Mouse (Mus musculus) MEL (cell line): Measurements from ENCODE around the gene Erbb4. TPM values are rescaled to one million over a fixed set of nuclear protein-coding genes. Genes with fewer than 3 reads are reported as not detected.

Experiments
- DNase-seq: peaks from one replicate; pipeline ENCODE4 v3.0.0; 2011; ENCODE audit warnings: low read depth, low spot score
- H3K27ac ChIP-seq: 2 replicates; pipeline ENCODE4 v1.5.1; 2012; ENCODE audit warnings: low read depth, mild to moderate bottlenecking, control low read depth, low read length, moderate library complexity; ENCODE audit not compliant: control insufficient read depth
- H3K27me3 ChIP-seq, 2 experiments: fragments of 150-350 bp in 1 of 2; sonication (generic) in 1 of 2; 2 replicates each; pipeline ENCODE4 v1.6.1; 2012; ENCODE audit warnings: low read length in 2 of 2, mild to moderate bottlenecking in 2 of 2, improper control_type of control experiment in 1 of 2, moderate library complexity in 1 of 2; ENCODE audit not compliant: insufficient read depth in 2 of 2, control insufficient read depth in 1 of 2
- H3K36me3 ChIP-seq, 2 experiments: 2 replicates each; pipeline ENCODE4 v1.6.1; 2012 to 2014; ENCODE audit warnings: low read length in 2 of 2, improper control_type of control experiment in 1 of 2, inconsistent platforms in 1 of 2, mild to moderate bottlenecking in 1 of 2; ENCODE audit not compliant: insufficient read depth in 2 of 2, control insufficient read depth in 1 of 2
- H3K4me1 ChIP-seq, 2 experiments: fragments of 150-350 bp in 1 of 2; sonication (generic) in 1 of 2; 2 replicates each; pipeline ENCODE4 v1.6.1; 2012; ENCODE audit warnings: low read length in 2 of 2, improper control_type of control experiment in 1 of 2, mild to moderate bottlenecking in 1 of 2; ENCODE audit not compliant: insufficient read depth in 2 of 2, control insufficient read depth in 1 of 2
- H3K4me3 ChIP-seq, 2 experiments: fragments of 150-350 bp in 1 of 2; sonication (generic) in 1 of 2; 2 replicates each; pipeline ENCODE4 v1.5.1; 2012; ENCODE audit warnings: low read depth in 2 of 2, low read length in 2 of 2, mild to moderate bottlenecking in 2 of 2, moderate library complexity in 2 of 2, control low read depth in 1 of 2, improper control_type of control experiment in 1 of 2; ENCODE audit not compliant: control insufficient read depth in 1 of 2, insufficient read depth in 1 of 2
- H3K79me2 ChIP-seq: 2 replicates; pipeline ENCODE4 v1.6.1; 2012; ENCODE audit warnings: mild to moderate bottlenecking, low read length, moderate library complexity; ENCODE audit not compliant: control insufficient read depth, poor library complexity, insufficient read depth
- H3K9ac ChIP-seq: 2 replicates; pipeline ENCODE4 v1.6.1; 2012; ENCODE audit warnings: low read depth, mild to moderate bottlenecking, control low read depth, low read length, moderate library complexity; ENCODE audit not compliant: control insufficient read depth, poor library complexity, severe bottlenecking
- H3K9me3 ChIP-seq: fragments of 150-350 bp; sonication (generic); replicated peaks from 2 replicates; pipeline ENCODE4 v1.6.1; 2012; ENCODE audit warnings: mild to moderate bottlenecking, low read length, improper control_type of control experiment, moderate library complexity; ENCODE audit not compliant: insufficient read depth
- CHD1 ChIP-seq: IDR thresholded peaks from 2 replicates; pipeline ENCODE4 v1.6.1; 2012; ENCODE audit warnings: low read depth, mild to moderate bottlenecking, inconsistent platforms, low read length, improper control_type of control experiment
- CHD2 ChIP-seq: IDR thresholded peaks from 2 replicates; pipeline ENCODE4 v1.6.1; 2011; ENCODE audit warnings: low read length, improper control_type of control experiment
- EP300 ChIP-seq, 2 experiments: IDR thresholded peaks; 2 replicates each; pipeline ENCODE4 v1.6.1; 2011; ENCODE audit warnings: improper control_type of control experiment in 2 of 2, low read length in 2 of 2, low read depth in 1 of 2, mild to moderate bottlenecking in 1 of 2
- ETS1 ChIP-seq: IDR thresholded peaks from 2 replicates; pipeline ENCODE4 v1.6.1; 2012; ENCODE audit warnings: low read depth, mild to moderate bottlenecking, inconsistent platforms, low read length, improper control_type of control experiment, moderate library complexity
- GATA1 ChIP-seq: IDR thresholded peaks from 2 replicates; pipeline ENCODE4 v1.6.1; 2011; ENCODE audit warnings: low read depth, low read length, improper control_type of control experiment
- JUND ChIP-seq: IDR thresholded peaks from 2 replicates; pipeline ENCODE4 v1.6.1; 2011; ENCODE audit warnings: low read depth, mild to moderate bottlenecking, improper control_type of control experiment, low read length
- KAT2A ChIP-seq: conservative IDR thresholded peaks from 2 replicates; pipeline ENCODE4 v1.6.1; 2012; ENCODE audit warnings: low read depth, low read length, improper control_type of control experiment, inconsistent platforms
- MAFK ChIP-seq: IDR thresholded peaks from 2 replicates; pipeline ENCODE4 v1.6.1; 2011; ENCODE audit warnings: low read depth, mild to moderate bottlenecking, low read length, improper control_type of control experiment, borderline replicate concordance
- MEF2A ChIP-seq: IDR thresholded peaks from 2 replicates; pipeline ENCODE4 v1.6.1; 2014; ENCODE audit warnings: low read depth, mild to moderate bottlenecking, inconsistent platforms, low read length, improper control_type of control experiment; ENCODE audit not compliant: poor library complexity, insufficient replicate concordance, severe bottlenecking; ENCODE audit errors: extremely low read depth
- MYC ChIP-seq: IDR thresholded peaks from 2 replicates; pipeline ENCODE4 v1.6.1; 2011; ENCODE audit warnings: low read depth, mild to moderate bottlenecking, low read length, improper control_type of control experiment, moderate library complexity
- NRF1 ChIP-seq: IDR thresholded peaks from 2 replicates; pipeline ENCODE4 v1.6.1; 2014; ENCODE audit warnings: low read depth, mild to moderate bottlenecking, inconsistent platforms, low read length, improper control_type of control experiment, moderate library complexity; ENCODE audit not compliant: poor library complexity, insufficient read depth, severe bottlenecking
- POLR2AphosphoS2 ChIP-seq: IDR thresholded peaks from 2 replicates; pipeline ENCODE4 v1.6.1; 2011; ENCODE audit warnings: low read length, improper control_type of control experiment
- RAD21 ChIP-seq: IDR thresholded peaks from 2 replicates; pipeline ENCODE4 v1.6.1; 2011; ENCODE audit warnings: mild to moderate bottlenecking, low read depth, low read length, improper control_type of control experiment
- SMC3 ChIP-seq: IDR thresholded peaks from 2 replicates; pipeline ENCODE4 v1.6.1; 2011; ENCODE audit warnings: low read depth, low read length, improper control_type of control experiment
- TAL1 ChIP-seq: IDR thresholded peaks from 2 replicates; pipeline ENCODE4 v1.6.1; 2012; ENCODE audit warnings: mild to moderate bottlenecking, inconsistent platforms, low read length, moderate library complexity, mixed read lengths
- TCF12 ChIP-seq: IDR thresholded peaks from 2 replicates; pipeline ENCODE4 v1.6.1; 2014; ENCODE audit warnings: low read depth, mild to moderate bottlenecking, inconsistent platforms, low read length, improper control_type of control experiment, moderate library complexity
- ZKSCAN1 ChIP-seq: IDR thresholded peaks from 2 replicates; pipeline ENCODE4 v1.6.1; 2012; ENCODE audit warnings: low read depth, mild to moderate bottlenecking, inconsistent platforms, low read length, improper control_type of control experiment, moderate library complexity
- ZNF384 ChIP-seq: IDR thresholded peaks from 2 replicates; pipeline ENCODE4 v1.6.1; 2012; ENCODE audit warnings: low read depth, mild to moderate bottlenecking, inconsistent platforms, low read length, improper control_type of control experiment
- polyA plus RNA-seq, 2 experiments: library from polyadenylated mRNA; stranded (reverse) in 1 of 2; unstranded in 1 of 2; fragments of >175 nt in 1 of 2; fragments of >200 nt in 1 of 2; gene quantifications; 2 replicates each; pipeline versions ENCODE4 v1.2.1 to v1.2.4; 2012; ENCODE audit warnings: low replicate concordance in 2 of 2, low read depth in 1 of 2; ENCODE audit not compliant: insufficient read length in 2 of 2, insufficient read depth in 1 of 2, missing spikeins in 1 of 2
- total RNA-seq: library from RNA; depleted of rRNA; stranded (reverse); fragments of 300-350 nt; gene quantifications from 2 replicates; pipeline ENCODE4 v1.2.3, GENCODE M21; 2012

Gene Erbb4
- total and polyA plus RNA-seq, 3 experiments = not detected

DNA sequence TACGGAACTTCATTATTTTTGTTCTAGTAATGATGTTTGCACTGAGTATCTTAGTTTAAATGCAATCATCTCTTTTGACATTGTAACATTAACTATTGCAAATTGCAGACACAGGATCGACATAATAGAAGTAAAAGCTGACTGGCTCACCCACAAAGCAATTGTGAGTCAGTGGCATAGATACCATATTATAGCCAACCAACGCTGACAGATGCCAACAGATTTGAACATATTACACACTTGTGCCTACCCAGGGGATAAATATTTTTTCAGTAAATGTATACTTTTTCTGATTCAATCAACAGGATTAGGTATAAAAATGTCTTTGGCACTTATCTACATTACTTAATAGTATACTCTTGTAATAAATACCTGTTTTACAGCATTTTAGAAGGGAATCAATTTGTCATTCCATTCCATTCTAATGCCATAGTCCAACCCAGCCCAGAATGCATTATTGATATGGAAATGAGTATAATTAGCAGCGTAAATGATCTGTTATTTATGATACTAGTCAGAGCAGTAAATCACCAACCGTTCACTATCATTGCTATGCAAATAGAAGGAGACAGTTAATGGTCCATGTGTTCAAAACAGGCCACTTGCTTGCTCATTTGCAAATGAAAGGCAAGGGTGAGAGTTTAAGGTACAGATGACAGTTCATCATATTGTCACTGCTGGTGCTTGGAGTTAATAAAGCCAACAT is 97.9 kb downstream of the Erbb4 start:
- Histone ChIP-seq H3K4me1 (no peaks in the 10 kb centered on the region), H3K36me3 (no peaks in the 10 kb centered on the region), H3K4me3 (no peak overlapping the region), H3K9ac (no peak overlapping the region), H3K79me2 (no peaks in the 10 kb centered on the region), H3K27me3 (no peaks in the 10 kb centered on the region), H3K9me3 (no peaks in the 10 kb centered on the region), H3K27ac (no peak overlapping the region)
- DNase-seq = no peak
- TF ChIP-seq CHD2 (no peak), EP300 (IDR thresholded peaks at IDR 0.05; ENCODE audit: low read depth in 1 of 2, low read length in 2 of 2) (no peak), JUND (no peak), SMC3 (no peak), NRF1 (no peak), KAT2A (no peak), POLR2AphosphoS2 (no peak), TCF12 (no peak), MYC (no peak)

DNA sequence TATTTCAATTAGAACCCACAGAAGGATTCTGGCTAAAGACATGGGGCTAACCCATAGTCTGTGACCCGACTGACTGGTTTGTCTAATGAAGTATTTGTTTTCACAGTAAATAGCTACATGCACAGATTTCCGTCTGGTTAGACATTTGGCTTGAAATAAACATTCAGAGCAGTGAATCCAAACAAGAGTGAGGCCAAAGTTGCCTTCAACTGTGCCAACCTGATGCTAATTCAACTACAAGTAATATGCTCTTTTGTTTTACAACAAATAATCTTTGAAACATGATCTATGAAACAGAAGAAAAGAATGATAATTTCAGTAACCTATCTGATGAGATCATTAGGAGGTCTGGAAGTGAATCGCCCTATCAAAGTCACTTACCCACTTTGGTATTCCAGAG is 106.5 kb downstream of the Erbb4 start:
- no peak overlapping the region for H3K4me3 ChIP-seq
- no peaks in the 10 kb centered on the region for H3K79me2 ChIP-seq
- no peak overlapping the region for H3K9ac ChIP-seq
- no peak for TF ChIP-seq CHD1
- no peak for TF ChIP-seq ZNF384
- no peak for TF ChIP-seq GATA1
- no peak for TF ChIP-seq ETS1
- no peak for TF ChIP-seq RAD21
- no peak for TF ChIP-seq EP300 (IDR thresholded peaks at IDR 0.05; ENCODE audit: low read depth in 1 of 2, low read length in 2 of 2)
- no peak for TF ChIP-seq ZKSCAN1
- TF ChIP-seq TAL1 = no peak
- no peak for TF ChIP-seq MAFK
- TF ChIP-seq MEF2A = no peak
- no peaks in the 10 kb centered on the region for H3K36me3 ChIP-seq
- DNase-seq = no peak
- no peaks in the 10 kb centered on the region for H3K9me3 ChIP-seq
- no peaks in the 10 kb centered on the region for H3K4me1 ChIP-seq
- no peaks in the 10 kb centered on the region for H3K27me3 ChIP-seq
- no peak overlapping the region for H3K27ac ChIP-seq
